Mouse (Mus musculus): Measurements from ENCODE around the gene Gm14190.

DNA sequence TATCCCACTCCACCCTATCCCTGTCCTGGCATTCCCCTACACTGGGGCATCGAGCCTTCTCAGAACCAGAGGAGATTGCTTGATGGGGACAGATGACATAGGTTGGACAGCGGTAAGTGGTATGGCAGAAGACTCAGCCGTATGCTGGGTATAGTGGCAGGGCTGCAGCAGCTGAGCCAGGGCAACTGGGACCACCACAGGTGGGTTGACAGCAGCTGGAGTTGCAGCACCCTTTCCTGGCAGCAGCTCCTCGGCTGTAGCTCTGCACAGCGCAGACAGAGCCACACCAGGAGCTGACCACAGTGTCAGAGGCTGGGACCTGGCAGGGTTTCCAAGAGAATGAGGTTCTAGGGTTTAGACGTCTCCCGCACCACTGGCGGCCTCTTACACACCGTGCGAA is 27.7 kb downstream of the Gm14190 start:
- TF ChIP-seq CTCF (conservative IDR thresholded peaks at IDR 0.05; ENCODE audit: low read length) (no peak), NANOG (IDR thresholded peaks at IDR 0.05; ENCODE audit: borderline replicate concordance, low read length) (no peak), POU5F1 (IDR thresholded peaks at IDR 0.05; ENCODE audit: borderline replicate concordance, low read length) (no peak)

Measured in E14TG2a.4 (cell line).